Mouse (Mus musculus) megakaryocyte progenitor cell, adult 5-6 weeks (primary cell): ENCODE results near the gene Cemip. TPM values are rescaled to one million over a fixed set of nuclear protein-coding genes. Genes with fewer than 3 reads are reported as not detected.

ENCODE experiments used
- ATAC-seq: replicated peaks from 2 replicates; pipeline ENCODE4 v1.8.0; 2016; ENCODE audit warnings: mild to moderate bottlenecking, moderate TSS enrichment, inconsistent platforms; ENCODE audit not compliant: poor library complexity
- total RNA-seq, 2 experiments: library from RNA; stranded (forward) in 1 of 2; stranded (reverse) in 1 of 2; fragments of 157-497, 149-512 nt in 1 of 2; fragments of 200-1000 nt in 1 of 2; gene quantifications; 2 replicates each; pipeline versions ENCODE4 v1.2.3 to v1.2.4; 2015 to 2017

Cemip gene
- total RNA-seq, 2 experiments from 2014 or later, result not detected

- ATAC-seq, result no peak
Measured at GRCm38 (mm10) chr7:84029120-84029771, 57.1 kb downstream of the Cemip start.

- ATAC-seq, result no peak
Measured at GRCm38 (mm10) chr7:84028368-84028767, 57.9 kb downstream of the Cemip start.

GRCm38 (mm10) chr7:84026950-84027585 is 59.2 kb downstream of the Cemip start:
- no peak for ATAC-seq

- no peak for ATAC-seq
Measured at GRCm38 (mm10) chr7:84026090-84026489, 60.2 kb downstream of the Cemip start.

GRCm38 (mm10) chr7:84023466-84023865 is 62.8 kb downstream of the Cemip start:
- ATAC-seq, result no peak

GRCm38 (mm10) chr7:84022462-84022861 is 63.8 kb downstream of the Cemip start:
- ATAC-seq, result no peak

GRCm38 (mm10) chr7:84019381-84019780 is 66.9 kb downstream of the Cemip start:
- ATAC-seq, result no peak

- ATAC-seq, result no peak
Measured at GRCm38 (mm10) chr7:84018291-84019266, 67.7 kb downstream of the Cemip start.

GRCm38 (mm10) chr7:84015050-84015449 is 71.3 kb downstream of the Cemip start:
- ATAC-seq, result no peak

GRCm38 (mm10) chr7:84013656-84014055 is 72.6 kb downstream of the Cemip start:
- no peak for ATAC-seq

GRCm38 (mm10) chr7:84004357-84004756 is 81.9 kb downstream of the Cemip start:
- ATAC-seq, result no peak

- ATAC-seq, result no peak
Measured at GRCm38 (mm10) chr7:84001516-84001915, 84.8 kb downstream of the Cemip start.

GRCm38 (mm10) chr7:84000671-84001070 is 85.6 kb downstream of the Cemip start:
- no peak for ATAC-seq

GRCm38 (mm10) chr7:83999647-84000046 is 86.7 kb downstream of the Cemip start:
- ATAC-seq, result no peak

- ATAC-seq, result no peak
Measured at GRCm38 (mm10) chr7:83994348-83994747, 92.0 kb downstream of the Cemip start.

- ATAC-seq, result no peak
Measured at GRCm38 (mm10) chr7:83989294-83989693, 97.0 kb downstream of the Cemip start.

- ATAC-seq, result no peak
Measured at GRCm38 (mm10) chr7:83985751-83986150, 100.6 kb downstream of the Cemip start.

- no peak for ATAC-seq
Measured at GRCm38 (mm10) chr7:83982566-83982965, 103.7 kb downstream of the Cemip start.

GRCm38 (mm10) chr7:83978945-83979536 is 107.3 kb downstream of the Cemip start:
- ATAC-seq, result no peak

- no peak for ATAC-seq
Measured at GRCm38 (mm10) chr7:83978410-83978809, 107.9 kb downstream of the Cemip start.

GRCm38 (mm10) chr7:83976413-83976958 is 109.8 kb downstream of the Cemip start:
- ATAC-seq, result no peak
